Mouse (Mus musculus) ES-Bruce4 (cell line): ENCODE measurements around the gene Kirrel.

Experiments used
- CTCF ChIP-seq: IDR thresholded peaks from one replicate; pipeline ENCODE4 v1.8.1; 2011; ENCODE audit warnings: low read depth, low read length
- EP300 ChIP-seq: IDR thresholded peaks from 2 replicates; pipeline ENCODE4 v1.6.1; 2011; ENCODE audit warnings: low read depth, low read length; ENCODE audit not compliant: insufficient read depth
- POLR2A ChIP-seq: IDR thresholded peaks from one replicate; pipeline ENCODE4 v1.8.1; 2011; ENCODE audit warnings: low read length; ENCODE audit not compliant: insufficient read depth

- TF ChIP-seq POLR2A (no peak), CTCF (no peak), EP300 (no peak)
Measured at GRCm38 (mm10) chr3:87206336-87207075, 32.0 kb upstream of the Kirrel start.
